Mouse (Mus musculus): ENCODE results near the gene Lgals2.

DNA sequence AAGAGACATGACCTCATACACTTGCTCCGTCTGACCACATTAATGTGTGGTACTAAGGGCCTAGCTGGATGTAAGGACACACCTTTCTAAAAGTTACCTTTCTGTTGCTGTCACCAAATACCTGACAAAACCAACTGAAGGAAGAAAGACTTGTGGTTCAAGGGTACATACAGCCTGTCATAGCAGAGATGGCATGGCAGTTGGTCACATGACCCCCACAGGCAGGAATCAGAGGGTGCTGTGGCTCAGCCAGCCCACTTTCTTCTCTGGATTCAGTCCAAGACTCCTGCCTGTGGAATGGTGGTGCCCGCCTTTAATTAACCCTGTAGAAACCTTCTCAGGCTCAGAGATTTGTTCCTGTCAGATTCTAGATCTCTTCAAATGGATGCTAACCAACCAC is 7.8 kb upstream of the Lgals2 start:
- no peak for TF ChIP-seq CTCF (IDR thresholded peaks at IDR 0.05; ENCODE audit: low read depth)
- TF ChIP-seq EP300 (IDR thresholded peaks at IDR 0.05; ENCODE audit: low read depth): no peak
